Mouse (Mus musculus): ENCODE results near the gene Rnf148.

GRCm38 (mm10) chr6:23678172-23678571, 23.2 kb upstream of the Rnf148 start:
- no peak for TF ChIP-seq CTCF (IDR thresholded peaks at IDR 0.05; ENCODE audit: borderline replicate concordance, control insufficient read depth, extremely low read depth, insufficient read depth, low read length, poor library complexity)
- no peak for TF ChIP-seq POLR2A (IDR thresholded peaks at IDR 0.05; ENCODE audit: control insufficient read depth, extremely low read depth, insufficient read depth, low read length, poor library complexity)

Measured in thymus, adult 2 months (tissue).